Mouse (Mus musculus) myocyte (in vitro differentiated cells): ENCODE measurements at regions not wholly inside any gene's neighbourhood (a gene's known extent, or its start where the extent isn't known, plus 50 kb on each side); places are given as distances from the start of the nearest gene placed in this dataset.

ENCODE experiments used
- CEBPB ChIP-seq: IDR thresholded peaks from 2 replicates; pipeline ENCODE4 v1.6.1; 2011; ENCODE audit warnings: mild to moderate bottlenecking, moderate library complexity; ENCODE audit not compliant: poor library complexity, insufficient read depth, severe bottlenecking
- E2F4 ChIP-seq: IDR thresholded peaks from one replicate; pipeline ENCODE4 v1.6.1; 2011; ENCODE audit warnings: mild to moderate bottlenecking, control low read depth, moderate library complexity; ENCODE audit not compliant: insufficient read depth
- MAX ChIP-seq: IDR thresholded peaks from one replicate; pipeline ENCODE4 v1.6.1; 2011; ENCODE audit warnings: low read depth, mild to moderate bottlenecking, control low read depth
- MYOD1 ChIP-seq, 3 experiments: IDR thresholded peaks; one replicate each; pipeline ENCODE4 v1.6.1; 2011; ENCODE audit warnings: control low read depth in 2 of 3, low read depth in 2 of 3, mild to moderate bottlenecking in 2 of 3, moderate library complexity in 1 of 3; ENCODE audit not compliant: insufficient read length in 2 of 3, control insufficient read depth in 1 of 3
- MYOG ChIP-seq, 3 experiments: IDR thresholded peaks; one replicate each; pipeline ENCODE4 v1.6.1; 2011; ENCODE audit warnings: control low read depth in 2 of 3, low read depth in 2 of 3, mild to moderate bottlenecking in 2 of 3; ENCODE audit not compliant: insufficient read length in 2 of 3, control insufficient read depth in 1 of 3, insufficient read depth in 1 of 3
- POLR2A ChIP-seq: IDR thresholded peaks from one replicate; pipeline ENCODE4 v1.6.1; 2011; ENCODE audit warnings: low read depth, mild to moderate bottlenecking, control low read depth, moderate library complexity; ENCODE audit not compliant: insufficient read length
- POLR2AphosphoS2 ChIP-seq: IDR thresholded peaks from one replicate; pipeline ENCODE4 v1.6.1; 2011; ENCODE audit warnings: low read depth, control low read depth; ENCODE audit not compliant: insufficient read length
- REST ChIP-seq: IDR thresholded peaks from one replicate; pipeline ENCODE4 v1.6.1; 2011; ENCODE audit warnings: mild to moderate bottlenecking, control low read depth, moderate library complexity; ENCODE audit not compliant: insufficient read depth, insufficient read length
- SRF ChIP-seq: IDR thresholded peaks from one replicate; pipeline ENCODE4 v1.6.1; 2011; ENCODE audit warnings: low read depth; ENCODE audit not compliant: control insufficient read depth, insufficient read length
- TCF12 ChIP-seq: IDR thresholded peaks from one replicate; pipeline ENCODE4 v1.6.1; 2011; ENCODE audit warnings: mild to moderate bottlenecking, control low read depth; ENCODE audit not compliant: poor library complexity, insufficient read depth, severe bottlenecking
- TCF3 ChIP-seq: IDR thresholded peaks from one replicate; pipeline ENCODE4 v1.6.1; 2011; ENCODE audit warnings: low read depth, control low read depth; ENCODE audit not compliant: insufficient read length
- USF1 ChIP-seq: IDR thresholded peaks from one replicate; pipeline ENCODE4 v1.6.1; 2011; ENCODE audit warnings: low read depth, mild to moderate bottlenecking, control low read depth, moderate library complexity

GRCm38 (mm10) chr12:69452986-69453385, 80.7 kb upstream of the Gm9887 start:
- no peak for TF ChIP-seq POLR2A
- TF ChIP-seq E2F4, result no peak
- TF ChIP-seq USF1, result no peak
- no peak for TF ChIP-seq MYOG (IDR thresholded peaks at IDR 0.05; ENCODE audit: control insufficient read depth in 1 of 3, insufficient read depth in 1 of 3, insufficient read length in 2 of 3, low read depth in 2 of 3)
- TF ChIP-seq TCF12, result no peak
- TF ChIP-seq REST, result no peak
- TF ChIP-seq POLR2AphosphoS2, result no peak
- TF ChIP-seq MYOD1 (IDR thresholded peaks at IDR 0.05; ENCODE audit: control insufficient read depth in 1 of 3, insufficient read length in 2 of 3, low read depth in 2 of 3), result no peak
- no peak for TF ChIP-seq MAX
- no peak for TF ChIP-seq SRF
- TF ChIP-seq CEBPB, result no peak
- TF ChIP-seq TCF3, result no peak
